Mouse (Mus musculus) right cerebral cortex, postnatal 14 days (tissue): ENCODE results near the gene Irx2.

Experiments
- DNase-seq: peaks from one replicate; pipeline ENCODE4 v3.0.0; 2022

The Irx2 gene

GRCm38 (mm10) chr13:72628462-72628916 is at the start of gene Irx2:
Gene Irx2 (plus strand): TSS chr13:72628820.
- DNase-seq, result no peak

GRCm38 (mm10) chr13:72581276-72581675 is 47.3 kb upstream of the Irx2 start:
- DNase-seq, result no peak

GRCm38 (mm10) chr13:72592526-72592925 is 36.1 kb upstream of the Irx2 start:
- no peak for DNase-seq

GRCm38 (mm10) chr13:72593310-72593709 is 35.3 kb upstream of the Irx2 start:
- DNase-seq, result no peak

- no peak for DNase-seq
Measured at GRCm38 (mm10) chr13:72593710-72594111, 34.9 kb upstream of the Irx2 start.

GRCm38 (mm10) chr13:72599254-72599653 is 29.4 kb upstream of the Irx2 start:
- no peak for DNase-seq

- DNase-seq, result no peak
Measured at GRCm38 (mm10) chr13:72608706-72609105, 19.9 kb upstream of the Irx2 start.

GRCm38 (mm10) chr13:72610277-72610676 is 18.3 kb upstream of the Irx2 start:
- no peak for DNase-seq

- no peak for DNase-seq
Measured at GRCm38 (mm10) chr13:72623926-72624846, 4.4 kb upstream of the Irx2 start.

- no peak for DNase-seq
Measured at GRCm38 (mm10) chr13:72624847-72625170, 3.8 kb upstream of the Irx2 start.

- DNase-seq, result no peak
Measured at GRCm38 (mm10) chr13:72625236-72625950, 3.2 kb upstream of the Irx2 start.

- no peak for DNase-seq
Measured at GRCm38 (mm10) chr13:72627391-72628321, 964 bp upstream of the Irx2 start.

GRCm38 (mm10) chr13:72628935-72629631 is 463 bp downstream of the Irx2 start:
- DNase-seq, result no peak

GRCm38 (mm10) chr13:72629806-72630205 is 1.2 kb downstream of the Irx2 start:
- DNase-seq, result no peak

GRCm38 (mm10) chr13:72630501-72631372 is 2.1 kb downstream of the Irx2 start:
- no peak for DNase-seq

- DNase-seq, result no peak
Measured at GRCm38 (mm10) chr13:72631373-72632021, 2.9 kb downstream of the Irx2 start.

- DNase-seq, result no peak
Measured at GRCm38 (mm10) chr13:72632361-72632760, 3.7 kb downstream of the Irx2 start.

GRCm38 (mm10) chr13:72633097-72633496 is 4.5 kb downstream of the Irx2 start:
- no peak for DNase-seq

GRCm38 (mm10) chr13:72634752-72635315 is 6.2 kb downstream of the Irx2 start:
- no peak for DNase-seq

- DNase-seq, result no peak
Measured at GRCm38 (mm10) chr13:72636331-72636851, 7.8 kb downstream of the Irx2 start.
